Mouse (Mus musculus): ENCODE data around the gene Vmn1r132. TPM values are rescaled to one million over a fixed set of nuclear protein-coding genes. Genes with fewer than 3 reads are reported as not detected.
"Not testable (repeated sequence)": the region's sequence is repeated elsewhere in the genome, so short reads cannot be mapped to it uniquely, and the experiment has no call there.

Vmn1r132 gene
- polyA plus RNA-seq (2014; fragmentation: Nextera tagmentation; extraction: Ambion mirVana): not detected in 2 replicates

DNA sequence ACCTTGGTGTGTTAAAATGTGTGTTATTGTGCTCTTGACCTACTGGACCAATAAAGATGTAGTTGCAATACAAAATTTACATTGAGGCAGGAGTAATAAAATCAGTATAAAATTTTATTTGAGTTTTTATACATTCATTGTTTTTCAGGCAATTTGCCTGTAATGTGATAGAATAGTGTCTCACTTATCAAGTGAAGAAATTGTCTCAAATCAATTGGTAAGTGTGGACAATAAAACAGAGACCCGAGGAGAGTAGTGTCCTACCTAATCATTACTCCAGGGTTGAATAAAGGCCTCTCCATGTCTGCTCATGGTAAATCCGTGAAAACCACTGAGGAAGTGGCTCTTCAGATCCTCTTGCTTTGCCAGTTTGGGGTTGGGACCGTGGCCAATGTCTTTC, at the start of gene Vmn1r132:
TSS of gene Vmn1r132 (plus strand) at position 301 of the 400 bp plus-strand sequence.
- H3K36me3 ChIP-seq (replicated peaks; ENCODE audit: control insufficient read depth, insufficient read depth, low read depth, low read length); H3K9ac ChIP-seq (replicated peaks; ENCODE audit: low read length); H3K27me3 ChIP-seq (ENCODE audit: control insufficient read depth, insufficient read depth, low read length); DNase-seq (ENCODE audit: low spot score); ATAC-seq (replicated peaks; ENCODE audit: insufficient number of reproducible peaks, low FRiP score, low TSS enrichment, low read depth); H3K9me3 ChIP-seq (replicated peaks; ENCODE audit: control insufficient read depth, low read length); H3K4me2 ChIP-seq (ENCODE audit: low read depth, low read length); H3K27ac ChIP-seq (replicated peaks; ENCODE audit: low read depth, low read length); H3K4me1 ChIP-seq (ENCODE audit: control insufficient read depth, insufficient read depth, low read length); H3K4me3 ChIP-seq (ENCODE audit: low read depth, low read length): not testable (repeated sequence)
- no CpG with 5 or more reads among the region's 3 CpGs for WGBS

Other genes starting within 250 kb of the Vmn1r132 start
- not detected in 2 replicates for gene Gm6882, start 181.3 kb upstream of the Vmn1r132 start, polyA plus RNA-seq (2014; fragmentation: Nextera tagmentation; extraction: Ambion mirVana)
- gene Vmn1r130, start 102.3 kb upstream of the Vmn1r132 start, polyA plus RNA-seq (2014; fragmentation: Nextera tagmentation; extraction: Ambion mirVana): not detected in 2 replicates
- not detected in 2 replicates for gene Vmn1r131, start 68.0 kb upstream of the Vmn1r132 start, polyA plus RNA-seq (2014; fragmentation: Nextera tagmentation; extraction: Ambion mirVana)
- gene Gm4175, start 147.4 kb downstream of the Vmn1r132 start, polyA plus RNA-seq (2014; fragmentation: Nextera tagmentation; extraction: Ambion mirVana): not detected in 2 replicates
- not detected in 2 replicates for gene Gm4177, start 182.6 kb downstream of the Vmn1r132 start, polyA plus RNA-seq (2014; fragmentation: Nextera tagmentation; extraction: Ambion mirVana)
- gene Vmn1r135, start 218.3 kb downstream of the Vmn1r132 start, polyA plus RNA-seq (2014; fragmentation: Nextera tagmentation; extraction: Ambion mirVana): not detected in 2 replicates
- gene Gm5725, start 230.2 kb downstream of the Vmn1r132 start, polyA plus RNA-seq (2014; fragmentation: Nextera tagmentation; extraction: Ambion mirVana): not detected in 2 replicates

All from embryonic facial prominence, embryonic 11.5 days (tissue).